Mouse (Mus musculus) cerebellum, postnatal 25 days (tissue): ENCODE data around the gene Olfr1037.
"Not testable (repeated sequence)": the region's sequence is repeated elsewhere in the genome, so short reads cannot be mapped to it uniquely, and the experiment has no call there.

Experiments used
- DNase-seq, 2 experiments: peaks; one replicate each; pipeline ENCODE4 v3.0.0; 2021; ENCODE audit warnings: mixed read lengths in 2 of 2

The Olfr1037 gene

DNA sequence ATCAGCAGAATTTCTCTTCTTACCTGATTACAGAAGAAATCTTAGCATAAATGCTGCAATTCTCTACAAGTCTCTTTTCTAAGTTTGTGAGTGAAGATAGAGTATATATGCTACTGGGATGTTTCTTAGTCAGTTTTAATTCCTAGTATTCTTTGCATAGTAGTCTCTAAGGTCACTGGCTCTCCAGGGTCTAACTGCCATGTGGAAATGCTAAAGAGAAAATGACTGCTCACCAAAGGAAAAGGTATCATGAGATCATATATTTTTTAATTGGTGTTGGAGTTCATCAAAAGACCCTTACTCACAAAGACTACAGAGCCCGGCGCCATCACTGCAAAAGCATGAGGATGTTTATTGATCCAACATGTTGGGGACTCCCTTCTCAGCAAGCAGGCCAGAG is at the start of gene Olfr1037:
Olfr1037 (minus strand) TSS at position 101 of the 400 bp plus-strand sequence.
- DNase-seq = no peak

DNA sequence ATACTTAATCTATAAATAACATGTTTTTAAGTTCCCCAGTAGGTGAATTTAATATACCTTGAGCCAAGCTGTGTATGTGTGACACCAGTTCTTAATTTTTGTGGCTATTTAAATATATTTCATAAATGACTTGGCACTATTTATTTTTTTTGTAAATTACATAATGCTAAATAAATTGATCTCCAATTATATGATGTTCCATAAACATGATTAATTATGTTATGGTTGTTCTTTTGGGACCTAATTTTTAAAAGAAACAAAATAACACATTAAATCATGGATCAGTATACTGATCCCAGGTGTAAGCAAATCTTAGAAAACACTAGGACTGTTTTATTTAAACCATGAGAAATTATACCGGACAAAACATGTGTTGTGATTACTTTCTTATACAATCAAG is 48.6 kb upstream of the Olfr1037 start, which contains the start of gene Olfr1039:
Olfr1039 (minus strand) TSS at position 101 of the 400 bp plus-strand sequence.
- no peak for DNase-seq

DNA sequence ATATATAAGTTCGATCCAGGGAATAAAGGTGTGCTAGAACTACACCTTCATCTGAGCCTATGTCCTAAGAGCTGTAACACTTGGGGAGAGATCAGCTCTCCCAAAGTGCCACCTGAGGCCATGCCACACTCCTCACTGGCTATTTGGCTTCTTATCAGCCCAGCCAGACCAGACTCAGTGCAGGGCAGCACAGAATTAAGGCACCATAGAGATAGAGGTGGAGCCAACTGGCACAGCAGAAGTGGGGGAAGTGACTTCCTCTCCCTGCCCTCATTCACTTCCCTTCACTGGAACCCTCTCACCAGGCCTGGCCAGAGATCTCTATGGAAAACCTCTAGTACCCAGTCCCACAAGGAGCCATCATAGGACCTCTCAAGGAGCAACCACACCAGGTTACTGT is 6.7 kb downstream of the Olfr1037 start:
- DNase-seq = not testable (repeated sequence)

DNA sequence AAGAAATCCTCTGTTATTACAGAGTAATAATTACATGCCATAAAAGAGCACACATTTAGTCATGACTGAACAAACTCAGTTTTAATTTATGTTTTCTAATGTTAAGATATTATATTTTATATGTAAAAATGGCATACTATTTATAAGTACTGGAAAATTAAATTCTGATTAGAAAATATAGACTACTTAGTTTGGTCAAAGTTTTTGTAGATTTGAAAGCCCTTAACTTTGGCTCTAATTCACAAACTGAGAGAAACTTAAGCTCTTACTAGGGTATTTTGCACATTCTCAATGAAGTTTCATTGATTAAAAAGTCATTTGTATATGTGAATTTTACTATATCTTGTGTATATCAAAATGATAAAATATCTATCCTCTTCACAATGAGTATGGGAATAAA is 13.5 kb downstream of the Olfr1037 start, which contains the start of gene Olfr1036:
Olfr1036 (plus strand) TSS at position 301 of the 400 bp plus-strand sequence.
- not testable (repeated sequence) for DNase-seq

DNA sequence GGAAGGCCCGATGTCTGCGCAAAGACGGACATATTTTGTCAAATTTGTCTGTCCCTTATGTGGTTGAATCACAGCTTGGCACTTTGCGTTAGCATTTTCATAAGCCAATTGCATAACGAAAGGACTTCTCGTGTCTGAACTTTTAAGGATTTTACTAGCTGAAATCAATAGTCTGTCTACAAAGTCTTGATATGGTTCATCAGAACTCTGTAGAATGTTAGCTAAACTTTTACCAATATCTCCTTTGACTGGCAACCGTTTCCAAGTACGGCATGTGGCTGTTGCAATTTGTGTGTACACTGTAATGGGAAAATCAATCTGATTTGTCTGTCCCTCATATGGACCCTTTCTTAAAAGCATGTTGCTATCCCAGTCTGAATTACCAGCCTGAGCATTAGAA is 17.0 kb downstream of the Olfr1037 start:
- no peak for DNase-seq

DNA sequence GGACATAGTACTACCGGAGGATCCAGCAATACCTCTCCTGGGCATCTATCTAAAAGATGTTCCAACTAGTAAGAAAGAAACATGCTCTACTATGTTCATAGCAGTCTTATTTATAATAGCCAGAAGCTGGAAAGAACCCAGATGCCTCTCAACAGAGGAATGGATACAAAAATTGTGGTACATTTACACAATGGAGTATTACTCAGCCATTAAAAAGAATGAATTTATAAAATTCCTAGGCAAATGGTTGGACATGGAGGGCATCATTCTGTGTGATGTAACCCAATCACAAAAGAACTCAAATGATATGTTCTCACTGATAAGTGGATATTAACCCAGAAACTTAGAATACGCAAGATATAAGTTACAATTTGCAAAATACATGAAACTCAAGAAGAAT is 23.4 kb downstream of the Olfr1037 start:
- DNase-seq = not testable (repeated sequence)

DNA sequence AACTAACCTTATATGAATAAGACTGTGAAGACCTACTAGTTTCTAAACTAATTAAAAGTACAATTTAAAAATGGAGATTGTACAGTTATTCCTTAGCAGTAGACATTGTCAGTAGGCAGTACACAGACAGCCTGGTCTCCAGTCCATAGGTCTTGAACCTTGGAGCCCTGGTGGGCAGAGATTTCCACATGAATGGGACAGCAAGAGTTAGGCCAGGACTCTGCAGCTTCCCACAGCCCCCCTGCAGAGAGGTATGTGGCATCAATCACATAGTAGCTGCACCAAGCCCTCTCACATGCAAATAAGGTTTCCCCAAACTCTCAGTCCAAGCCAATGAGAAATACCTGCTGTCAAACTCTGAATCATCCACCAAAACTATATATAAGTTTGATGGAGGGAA is 36.4 kb downstream of the Olfr1037 start:
- not testable (repeated sequence) for DNase-seq

DNA sequence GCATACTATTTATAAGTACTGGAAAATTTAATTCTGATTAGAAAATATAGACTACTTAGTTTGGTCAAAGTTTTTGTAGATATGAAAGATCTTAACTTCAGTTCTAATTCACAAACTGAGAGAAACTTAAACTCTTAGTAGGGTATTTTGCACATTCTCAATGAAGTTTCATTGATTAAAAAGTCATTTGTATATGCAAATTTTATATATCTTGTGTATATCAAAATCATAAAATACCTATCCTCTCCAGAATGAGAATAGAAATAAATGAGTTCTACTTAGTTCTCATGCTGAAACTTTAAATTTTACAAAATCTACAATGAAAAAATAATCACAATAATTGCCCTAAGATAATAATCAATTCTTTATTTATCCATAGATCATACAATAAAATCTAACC is 41.6 kb downstream of the Olfr1037 start, which contains the start of gene Olfr1034:
Olfr1034 (plus strand) TSS at position 301 of the 400 bp plus-strand sequence.
- DNase-seq = no peak
